Mouse (Mus musculus) G1E (cell line): ENCODE data around the gene Eif2s3x. TPM values are rescaled to one million over a fixed set of nuclear protein-coding genes. Genes with fewer than 3 reads are reported as not detected.

Experiments
- ATAC-seq: 2 replicates; pipeline ENCODE4 v1.8.0; 2016; ENCODE audit warnings: mild to moderate bottlenecking; ENCODE audit not compliant: insufficient number of reproducible peaks, poor library complexity, low FRiP score, severe bottlenecking; ENCODE audit errors: extremely low read depth
- DNase-seq: peaks from one replicate; pipeline ENCODE4 v3.0.0; 2012; ENCODE audit warnings: low spot score
- H3K27me3 ChIP-seq: 2 replicates; pipeline ENCODE4 v1.6.1; 2012; ENCODE audit warnings: mild to moderate bottlenecking, low read length, inconsistent platforms; ENCODE audit not compliant: insufficient read depth
- H3K36me3 ChIP-seq: replicated peaks from 2 replicates; pipeline ENCODE3; 2012; ENCODE audit warnings: mild to moderate bottlenecking, inconsistent platforms
- H3K4me1 ChIP-seq: 2 replicates; pipeline ENCODE4 v1.6.1; 2012; ENCODE audit warnings: low read depth, low read length, inconsistent platforms, mixed read lengths; ENCODE audit not compliant: insufficient read depth
- H3K4me3 ChIP-seq: 2 replicates; pipeline ENCODE4 v1.5.1; 2012; ENCODE audit warnings: low read depth, mild to moderate bottlenecking, inconsistent platforms, low read length, moderate library complexity, mixed read lengths
- H3K9me3 ChIP-seq: replicated peaks from 2 replicates; pipeline ENCODE4 v1.6.1; 2012; ENCODE audit warnings: inconsistent platforms
- CTCF ChIP-seq: IDR thresholded peaks from 2 replicates; pipeline ENCODE4 v1.5.1; 2012; ENCODE audit warnings: low read depth, low read length, inconsistent platforms, mixed read lengths
- GATA1 ChIP-seq: IDR thresholded peaks from 2 replicates; pipeline ENCODE4 v1.6.1; 2012; ENCODE audit warnings: borderline replicate concordance, low read length, inconsistent platforms, mixed read lengths
- GATA2 ChIP-seq: IDR thresholded peaks from 2 replicates; pipeline ENCODE4 v1.6.1; 2012; ENCODE audit warnings: low read depth, low read length, inconsistent platforms, borderline replicate concordance
- POLR2AphosphoS5 ChIP-seq: IDR thresholded peaks from 2 replicates; pipeline ENCODE4 v1.6.1; 2012; ENCODE audit warnings: low read depth, low read length, inconsistent platforms; ENCODE audit not compliant: insufficient replicate concordance
- TAL1 ChIP-seq: conservative IDR thresholded peaks from 2 replicates; pipeline ENCODE4 v1.6.1; 2012; ENCODE audit warnings: low read depth, low read length, inconsistent platforms, mixed read lengths
- polyA plus RNA-seq: library from polyadenylated mRNA; stranded (reverse); fragments of >175 nt; gene quantifications from 2 replicates; pipeline ENCODE4 v1.2.3, GENCODE M21; 2012
- total RNA-seq, 2 experiments: library from RNA; stranded (forward) in 1 of 2; stranded (reverse) in 1 of 2; fragments of 200-1000 nt in 1 of 2; fragments of >200 nt in 1 of 2; fragmentation: Nextera tagmentation in 1 of 2; gene quantifications; 2 replicates each; pipeline ENCODE4 v1.2.3; 2014 to 2017

Gene Eif2s3x
- total and polyA plus RNA-seq, 3 experiments: 31.9 to 387 (median 275) TPM

DNA sequence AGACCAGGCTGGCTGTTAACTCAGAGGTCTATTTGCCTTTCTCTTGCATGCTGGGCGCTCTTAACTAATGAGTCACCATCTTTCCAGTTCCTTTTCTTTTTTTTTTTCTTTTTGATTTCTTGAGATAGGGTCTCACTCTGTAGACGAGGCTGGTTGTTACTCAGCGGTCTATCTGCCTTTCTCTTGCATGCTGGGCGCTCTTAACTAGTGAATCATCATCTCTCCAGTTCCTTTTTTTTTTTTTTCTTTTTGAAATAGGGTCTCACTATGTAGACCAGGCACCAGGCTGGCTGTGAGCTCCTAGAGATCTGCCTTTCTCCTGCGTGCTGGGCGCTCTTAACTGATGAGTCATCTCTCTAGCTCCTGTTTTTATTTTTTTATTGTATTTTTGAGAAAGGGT, 43.3 kb downstream of the Eif2s3x start:
- H3K36me3 ChIP-seq: no peaks in the 10 kb centered on the region
- no peaks in the 10 kb centered on the region; the same call in 1 of the 2 replicates for H3K4me1 ChIP-seq
- no peaks in the 10 kb centered on the region for H3K9me3 ChIP-seq
- no peak for TF ChIP-seq POLR2AphosphoS5
- TF ChIP-seq GATA2: no peak
- TF ChIP-seq CTCF: no peak
- no peak for TF ChIP-seq TAL1
- TF ChIP-seq GATA1: no peak
- ATAC-seq (peak; percentile 45; the same call in 1 of the 2 replicates), DNase-seq (no peak)
- H3K4me3 ChIP-seq: no peak overlapping the region
- H3K27me3 ChIP-seq: no peaks in the 10 kb centered on the region

DNA sequence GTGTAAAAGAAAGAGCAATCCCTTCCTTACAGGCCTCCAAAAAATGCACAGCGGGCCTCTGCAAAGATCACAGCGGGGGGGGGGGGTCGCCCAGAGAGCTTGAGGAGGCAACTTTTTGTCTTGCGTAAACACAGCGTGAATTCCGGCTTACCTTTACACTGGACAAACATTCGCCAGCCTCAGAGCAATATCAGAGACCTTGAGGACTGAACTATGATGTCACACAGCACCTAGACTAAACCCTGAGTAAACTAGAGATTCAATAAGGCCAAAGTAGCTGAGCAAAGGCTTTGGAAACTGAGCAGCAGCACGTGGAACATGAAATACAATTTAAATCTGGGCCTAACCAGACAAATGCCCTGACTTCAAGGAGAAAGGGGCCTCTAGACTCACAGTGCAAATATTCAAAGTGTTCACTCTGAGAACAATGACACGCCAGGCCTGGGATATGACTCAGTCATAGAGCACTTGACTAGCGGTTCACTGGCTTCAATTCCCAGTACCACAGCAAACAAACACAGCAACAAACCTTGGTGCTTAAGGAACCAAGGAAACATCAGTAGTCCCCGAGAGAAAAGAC, 60.3 kb downstream of the Eif2s3x start:
- H3K27me3 ChIP-seq: peaks cover 2% of the 10 kb centered on the region; the same call in 1 of the 2 replicates
- H3K9me3 ChIP-seq: no peaks in the 10 kb centered on the region
- TF ChIP-seq GATA2 (no peak), POLR2AphosphoS5 (no peak), TAL1 (no peak), CTCF (no peak), GATA1 (no peak)
- H3K4me3 ChIP-seq: no peak overlapping the region
- ATAC-seq (no peak), DNase-seq (no peak)
- H3K36me3 ChIP-seq: no peaks in the 10 kb centered on the region
- H3K4me1 ChIP-seq: no peaks in the 10 kb centered on the region

GRCm38 (mm10) chrX:94150471-94150870, 62.2 kb downstream of the Eif2s3x start:
- Histone ChIP-seq H3K4me3 (no peak overlapping the region), H3K36me3 (no peaks in the 10 kb centered on the region), H3K9me3 (no peaks in the 10 kb centered on the region), H3K27me3 (peaks cover 2% of the 10 kb centered on the region; the same call in 1 of the 2 replicates), H3K4me1 (no peaks in the 10 kb centered on the region)
- TF ChIP-seq POLR2AphosphoS5: no peak
- no peak for TF ChIP-seq GATA1
- TF ChIP-seq GATA2: no peak
- TF ChIP-seq TAL1: no peak
- TF ChIP-seq CTCF: no peak
- ATAC-seq: no peak
- no peak for DNase-seq

DNA sequence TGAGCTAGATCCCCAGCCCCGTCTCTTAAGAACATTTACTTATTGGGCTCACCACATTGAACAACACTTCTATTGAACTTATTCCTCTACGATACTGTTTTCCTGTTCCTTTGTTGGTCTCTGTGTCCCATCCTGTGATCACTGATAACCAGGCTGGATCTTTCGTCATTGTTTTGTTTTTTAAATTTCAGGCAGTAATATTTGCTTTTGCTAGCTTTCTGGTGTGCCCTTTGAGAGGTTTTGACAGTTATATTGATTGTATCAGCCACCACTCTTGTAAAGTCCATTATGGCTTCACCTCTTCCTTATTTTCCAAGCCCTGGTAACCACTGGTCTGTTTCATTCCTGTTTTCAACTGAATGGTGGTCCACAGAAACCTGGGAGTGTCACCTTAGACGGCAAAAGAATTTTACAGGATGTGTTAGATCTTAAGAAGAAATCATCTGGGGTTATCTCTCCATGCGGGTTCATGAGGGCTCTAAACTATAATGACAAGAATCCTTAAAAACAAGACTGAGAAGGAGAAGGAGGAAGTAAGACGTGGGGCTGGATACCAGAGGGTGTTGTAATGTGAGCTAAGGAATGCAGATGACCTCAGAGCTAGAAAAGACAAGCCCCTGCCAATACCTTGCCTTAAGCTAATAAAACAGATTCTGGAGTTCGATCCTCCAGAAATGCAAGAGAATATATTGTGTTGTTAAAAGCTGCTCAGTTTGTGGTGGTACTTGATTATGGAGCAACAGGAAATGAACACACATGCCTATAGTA, 70.5 kb downstream of the Eif2s3x start:
- ATAC-seq (no peak), DNase-seq (no peak)
- no peaks in the 10 kb centered on the region for H3K4me1 ChIP-seq
- H3K36me3 ChIP-seq: no peaks in the 10 kb centered on the region
- H3K4me3 ChIP-seq: no peak overlapping the region
- no peaks in the 10 kb centered on the region for H3K9me3 ChIP-seq
- TF ChIP-seq POLR2AphosphoS5: no peak
- TF ChIP-seq GATA2: no peak
- TF ChIP-seq TAL1: no peak
- TF ChIP-seq GATA1: no peak
- no peak for TF ChIP-seq CTCF
- H3K27me3 ChIP-seq: peaks cover 8% of the 10 kb centered on the region

DNA sequence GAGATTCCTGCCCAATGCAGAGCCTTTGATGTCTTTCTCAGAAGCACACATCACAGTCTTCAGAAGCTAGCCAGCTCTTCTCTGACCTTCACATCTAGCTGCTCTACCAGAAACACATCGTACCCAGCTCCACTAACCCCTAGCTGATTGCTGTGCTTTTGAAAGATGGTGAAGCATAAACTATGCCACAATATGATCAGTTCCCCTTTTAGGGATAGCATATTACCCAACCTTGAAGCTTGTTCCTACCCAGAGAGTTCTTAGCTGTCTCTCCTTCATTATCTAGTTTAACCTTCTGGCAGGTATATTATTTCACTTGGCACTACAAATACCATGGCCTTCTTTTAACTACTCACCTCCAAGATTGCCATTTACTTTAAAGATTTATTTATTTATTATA, 72.6 kb downstream of the Eif2s3x start:
- TF ChIP-seq GATA2 (no peak), GATA1 (no peak), TAL1 (no peak), CTCF (no peak), POLR2AphosphoS5 (no peak)
- no peaks in the 10 kb centered on the region for H3K4me1 ChIP-seq
- DNase-seq (no peak), ATAC-seq (no peak)
- no peaks in the 10 kb centered on the region for H3K9me3 ChIP-seq
- no peaks in the 10 kb centered on the region for H3K36me3 ChIP-seq
- no peak overlapping the region for H3K4me3 ChIP-seq
- H3K27me3 ChIP-seq: peaks cover 8% of the 10 kb centered on the region

Other genes with a start within 250 kb of the Eif2s3x start
- gene AU015836, start 244.2 kb downstream of the Eif2s3x start, total RNA-seq (2014; fragmentation: Nextera tagmentation): not detected in 2 replicates
- not detected in 2 replicates for gene AU015836, start 244.2 kb downstream of the Eif2s3x start, total RNA-seq (2017)
- not detected in 2 replicates for gene AU015836, start 244.2 kb downstream of the Eif2s3x start, polyA plus RNA-seq
- gene Zfx, start 89.2 kb downstream of the Eif2s3x start, total RNA-seq (2014; fragmentation: Nextera tagmentation): 41.8 and 60.7 TPM in 2 replicates
- 36.8 and 49.4 TPM in 2 replicates for gene Zfx, start 89.2 kb downstream of the Eif2s3x start, total RNA-seq (2017)
- gene Zfx, start 89.2 kb downstream of the Eif2s3x start, polyA plus RNA-seq: 1.5 and 2.0 TPM in 2 replicates
- 22.3 and 28.5 TPM in 2 replicates for gene Klhl15, start 21.7 kb upstream of the Eif2s3x start, total RNA-seq (2014; fragmentation: Nextera tagmentation)
- gene Klhl15, start 21.7 kb upstream of the Eif2s3x start, total RNA-seq (2017): 14.8 and 18.7 TPM in 2 replicates
- 54.2 and 67.0 TPM in 2 replicates for gene Klhl15, start 21.7 kb upstream of the Eif2s3x start, polyA plus RNA-seq
- not detected in 2 replicates for gene Fam90a1b, start 153.9 kb upstream of the Eif2s3x start, total RNA-seq (2014; fragmentation: Nextera tagmentation)
- gene Fam90a1b, start 153.9 kb upstream of the Eif2s3x start, total RNA-seq (2017): 0.06 and 0.16 TPM in 2 replicates
- not detected in 2 replicates for gene Fam90a1b, start 153.9 kb upstream of the Eif2s3x start, polyA plus RNA-seq
- gene Apoo, start 154.3 kb upstream of the Eif2s3x start, total RNA-seq (2014; fragmentation: Nextera tagmentation): 29.9 and 45.1 TPM in 2 replicates
- 28.2 and 29.8 TPM in 2 replicates for gene Apoo, start 154.3 kb upstream of the Eif2s3x start, total RNA-seq (2017)
- 0.69 and 1.5 TPM in 2 replicates for gene Apoo, start 154.3 kb upstream of the Eif2s3x start, polyA plus RNA-seq